Mouse (Mus musculus): ENCODE data around the gene Rph3a.

- no peak for TF ChIP-seq TBP (conservative IDR thresholded peaks at IDR 0.05; ENCODE audit: low read depth, low read length)
- TF ChIP-seq MAFK (IDR thresholded peaks at IDR 0.05; ENCODE audit: insufficient replicate concordance, low read length) = no peak
- no peak for TF ChIP-seq MAX (IDR thresholded peaks at IDR 0.05; ENCODE audit: low read length)
- TF ChIP-seq CTCF (conservative IDR thresholded peaks at IDR 0.05 in 1 of 2, IDR thresholded peaks at IDR 0.05 in 1 of 2; ENCODE audit: low read depth in 2 of 2, low read length in 2 of 2) = peak in 1 of 2 experiments; percentile 62; a peak in 3 of 4 replicates
- no peak for TF ChIP-seq E2F4 (IDR thresholded peaks at IDR 0.05; ENCODE audit: insufficient replicate concordance, low read depth, low read length)
- TF ChIP-seq ZNF384 (IDR thresholded peaks at IDR 0.05; ENCODE audit: low read depth, low read length) = no peak
- no peak for TF ChIP-seq POLR2A (IDR thresholded peaks at IDR 0.05; ENCODE audit: low read depth, low read length)
- no peak for TF ChIP-seq POLR2AphosphoS2 (IDR thresholded peaks at IDR 0.05; ENCODE audit: low read depth, low read length)
Observed at GRCm38 (mm10) chr5:120927036-120927435, 82.9 kb downstream of the Rph3a start.

Data from CH12.LX (cell line).